In the genomic region with DNA sequence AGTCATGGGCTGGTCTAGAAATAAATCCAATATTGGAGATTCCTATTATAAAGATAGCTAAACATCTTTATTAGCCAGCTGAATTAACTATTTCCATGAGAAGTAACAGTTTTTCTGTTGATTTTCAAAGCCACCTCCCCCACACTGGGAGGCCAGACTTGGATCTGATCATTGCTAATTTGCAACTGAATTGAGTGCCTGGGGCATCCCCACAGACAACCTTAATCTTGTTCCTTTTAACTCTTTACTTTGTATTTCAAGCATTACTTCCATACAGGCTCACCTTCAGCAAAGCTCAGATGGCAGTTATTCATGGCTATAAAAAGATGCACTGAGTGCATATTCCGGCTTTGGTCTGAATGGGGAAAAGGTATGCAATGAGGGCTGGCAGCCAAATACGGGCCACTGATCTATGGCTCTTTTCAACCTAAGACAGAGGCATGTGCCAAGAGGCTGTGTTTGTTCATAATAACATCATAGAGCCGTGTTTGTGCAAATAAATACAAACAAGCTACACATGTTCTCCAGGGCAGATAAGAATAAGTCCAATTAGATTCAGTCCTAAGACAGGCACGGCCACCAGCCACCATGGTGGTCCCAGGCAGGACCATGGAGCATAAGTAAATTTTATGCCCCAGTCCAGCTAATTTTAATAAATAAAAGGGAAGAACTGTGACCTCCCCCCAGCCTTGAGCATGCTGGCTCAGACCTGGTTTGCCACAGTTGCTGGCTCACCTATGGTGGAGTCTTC, we compare ENCODE assay signal across 25 mouse cellular contexts.
A peak's percentile ranks its signal among the peaks of the same experiment; 100 is the strongest.
DNase-seq lines count a peak whose midpoint lies in the region; ATAC-seq and TF ChIP-seq lines count a peak whose summit lies in the region.
"Had no signal": no experiment of that assay in that cellular context is flagged by ENCODE, and none has a peak within 500 bp of the region (broad histone marks: within the 10 kb centered on the region; RNA-seq: fewer than 3 reads in every experiment).

No protein-coding gene starts in this region.

- H3K9me3 ChIP-seq in heart, embryonic 14.5 days (ENCODE audit: control insufficient read depth, low read length) = 0 out of 2 replicates have a peak, but pooled peaks cover 4% of the 10 kb centered on the region
- no peaks in the 10 kb centered on the region for H3K9me3 ChIP-seq in midbrain, embryonic 12.5 days
- H3K9me3 ChIP-seq in midbrain, embryonic 10.5 days (replicated peaks) = no peaks in the 10 kb centered on the region; the same call in 1 of the 2 replicates
- H3K9me3 ChIP-seq in ES-E14 (ENCODE audit: control insufficient read depth, insufficient read depth, low read depth, low read length) = no peaks in the 10 kb centered on the region
- no peaks in the 10 kb centered on the region for H3K9me3 ChIP-seq in midbrain, embryonic 16.5 days (replicated peaks; ENCODE audit: control insufficient read depth, low read length, poor library complexity, severe bottlenecking)
- H3K9me3 ChIP-seq: embryonic facial prominence, embryonic 13.5 days; hindbrain, embryonic 15.5 days; intestine, embryonic 15.5 days; limb, embryonic 15.5 days had no signal

- H3K4me3 ChIP-seq in heart, embryonic 14.5 days (ENCODE audit: control insufficient read depth in 1 of 2, insufficient read depth in 1 of 2, low read depth in 1 of 2, low read length in 2 of 2) = no peak overlapping the region
- no peak overlapping the region for H3K4me3 ChIP-seq in midbrain, embryonic 12.5 days
- H3K4me3 ChIP-seq in midbrain, embryonic 10.5 days = no peak overlapping the region
- no peak overlapping the region for H3K4me3 ChIP-seq in ES-E14 (ENCODE audit: insufficient read depth in 1 of 2, low read depth in 1 of 2, low read length in 2 of 2, poor library complexity in 1 of 2, severe bottlenecking in 1 of 2)
- H3K4me3 ChIP-seq in midbrain, embryonic 16.5 days (ENCODE audit: low read depth, low read length) = no peak overlapping the region
- H3K4me3 ChIP-seq: embryonic facial prominence, embryonic 13.5 days; erythroblast, embryonic 14.5 days; hindbrain, embryonic 15.5 days; intestine, embryonic 15.5 days; limb, embryonic 15.5 days had no signal

- no peaks in the 10 kb centered on the region for H3K36me3 ChIP-seq in heart, embryonic 14.5 days (ENCODE audit: control insufficient read depth, insufficient read depth, low read length)
- no peaks in the 10 kb centered on the region for H3K36me3 ChIP-seq in midbrain, embryonic 12.5 days
- no peaks in the 10 kb centered on the region for H3K36me3 ChIP-seq in midbrain, embryonic 10.5 days
- H3K36me3 ChIP-seq in ES-E14 (ENCODE audit: control insufficient read depth, insufficient read depth, low read length, poor library complexity, severe bottlenecking) = no peaks in the 10 kb centered on the region
- H3K36me3 ChIP-seq in midbrain, embryonic 16.5 days (ENCODE audit: control insufficient read depth, insufficient read depth, low read length) = no peaks in the 10 kb centered on the region
- H3K36me3 ChIP-seq: embryonic facial prominence, embryonic 13.5 days; hindbrain, embryonic 15.5 days; intestine, embryonic 15.5 days; limb, embryonic 15.5 days had no signal

- WGBS in heart, embryonic 14.5 days = 47% methylated on average over 4 of the region's 4 CpGs
- 53% methylated on average over 4 of the region's 4 CpGs for WGBS in midbrain, embryonic 12.5 days
- 79% methylated on average over 4 of the region's 4 CpGs for WGBS in midbrain, embryonic 10.5 days
- WGBS in midbrain, embryonic 16.5 days = 38% methylated on average over 4 of the region's 4 CpGs

- no peak for ATAC-seq in heart, embryonic 14.5 days (ENCODE audit: insufficient number of reproducible peaks, insufficient read depth, low FRiP score, low read depth)
- peak; percentile 49; the same call in 1 of the 2 replicates for ATAC-seq in midbrain, embryonic 12.5 days (ENCODE audit: low FRiP score, low read depth)
- ATAC-seq in midbrain, embryonic 16.5 days = 0 out of 2 replicates have a peak, but pooled peaks have one; percentile 25
- ATAC-seq: forebrain, embryonic 16.5 days; intestine, embryonic 15.5 days had no signal

- no peak overlapping the region for H3K9ac ChIP-seq in heart, embryonic 14.5 days (ENCODE audit: low read length)
- no peak overlapping the region for H3K9ac ChIP-seq in midbrain, embryonic 12.5 days (replicated peaks)
- no peak overlapping the region for H3K9ac ChIP-seq in ES-E14 (ENCODE audit: insufficient read depth, low read depth, low read length, poor library complexity, severe bottlenecking)
- no peak overlapping the region for H3K9ac ChIP-seq in midbrain, embryonic 16.5 days (ENCODE audit: low read depth, low read length)
- H3K9ac ChIP-seq: embryonic facial prominence, embryonic 13.5 days; hindbrain, embryonic 15.5 days; intestine, embryonic 15.5 days; limb, embryonic 15.5 days; liver, embryonic 14.5 days; lung, embryonic 14.5 days had no signal

- in situ Hi-C loops in ES-E14 (cut with MboI; ENCODE audit: low sequenced_read_pairs in 2 of 2, unreplicated experiment in 2 of 2) = no loop called here

- peaks cover 5 to 26% of the 10 kb centered on the region in 2 experiments; a peak in 3 of 4 replicates for H3K4me1 ChIP-seq in heart, embryonic 14.5 days (ENCODE audit: control insufficient read depth in 2 of 2, insufficient read depth in 2 of 2, low read length in 2 of 2)
- 0 out of 2 replicates have a peak, but pooled peaks cover 6% of the 10 kb centered on the region for H3K4me1 ChIP-seq in midbrain, embryonic 12.5 days
- H3K4me1 ChIP-seq in midbrain, embryonic 10.5 days = peaks cover 24% of the 10 kb centered on the region
- peaks cover 3 to 12% of the 10 kb centered on the region in 2 experiments; a peak in 3 of 4 replicates for H3K4me1 ChIP-seq in ES-E14 (ENCODE audit: control insufficient read depth in 2 of 2, insufficient read depth in 2 of 2, low read length in 2 of 2, poor library complexity in 1 of 2)
- no peaks in the 10 kb centered on the region for H3K4me1 ChIP-seq in midbrain, embryonic 16.5 days (ENCODE audit: control insufficient read depth, insufficient read depth, low read length)

- H3K27me3 ChIP-seq in heart, embryonic 14.5 days (ENCODE audit: control insufficient read depth, insufficient read depth, low read length) = no peaks in the 10 kb centered on the region
- H3K27me3 ChIP-seq in midbrain, embryonic 12.5 days = no peaks in the 10 kb centered on the region
- H3K27me3 ChIP-seq in midbrain, embryonic 10.5 days (ENCODE audit: low read depth, poor library complexity, severe bottlenecking) = no peaks in the 10 kb centered on the region
- no peaks in the 10 kb centered on the region for H3K27me3 ChIP-seq in midbrain, embryonic 16.5 days (ENCODE audit: control insufficient read depth, insufficient read depth, low read depth, low read length)
- H3K27me3 ChIP-seq: CH12.LX; embryonic facial prominence, embryonic 13.5 days; hindbrain, embryonic 15.5 days; intestine, embryonic 15.5 days; limb, embryonic 15.5 days had no signal

- H3K4me2 ChIP-seq in heart, embryonic 14.5 days (ENCODE audit: low read length) = no peak overlapping the region
- H3K4me2 ChIP-seq in midbrain, embryonic 12.5 days (replicated peaks) = no peak overlapping the region
- H3K4me2 ChIP-seq in midbrain, embryonic 16.5 days (ENCODE audit: low read length) = no peak overlapping the region
- H3K4me2 ChIP-seq: embryonic facial prominence, embryonic 13.5 days; hindbrain, embryonic 15.5 days; intestine, embryonic 15.5 days; limb, embryonic 15.5 days; lung, embryonic 14.5 days had no signal

- H3K27ac ChIP-seq in heart, embryonic 14.5 days (replicated peaks in 1 of 2; ENCODE audit: control insufficient read depth in 1 of 2, insufficient read depth in 1 of 2, low read depth in 2 of 2, low read length in 2 of 2) = peak overlapping the region; percentile 44; a peak in 2 of 4 replicates
- no peak overlapping the region for H3K27ac ChIP-seq in midbrain, embryonic 12.5 days (replicated peaks)
- no peak overlapping the region for H3K27ac ChIP-seq in midbrain, embryonic 10.5 days (replicated peaks)
- H3K27ac ChIP-seq in ES-E14 (ENCODE audit: insufficient read depth, low read depth, low read length, poor library complexity, severe bottlenecking) = peak overlapping the region; percentile 53; the same call in 1 of the 2 replicates
- H3K27ac ChIP-seq in midbrain, embryonic 16.5 days (ENCODE audit: low read length) = no peak overlapping the region
- H3K27ac ChIP-seq: embryonic facial prominence, embryonic 13.5 days; hindbrain, embryonic 15.5 days; intestine, embryonic 15.5 days; limb, embryonic 15.5 days; liver, embryonic 14.5 days had no signal

- DNase-seq in heart, adult 11 months = no peak
- DNase-seq in midbrain, embryonic 10.5 days (ENCODE audit: low spot score) = no peak
- DNase-seq in ES-E14 (ENCODE audit: low read depth, low spot score) = peak; percentile 59
- no peak for DNase-seq in adrenal gland, adult (ENCODE audit: inconsistent age in 2 of 2, low spot score in 1 of 2)
- DNase-seq: adrenal gland, postnatal 14 days; cerebellum, adult 8-10 months; cerebellum, postnatal 36 days; embryo, embryonic 11 days; gastrocnemius, postnatal 14 days; heart, postnatal 36 days; kidney, adult 9 months; kidney, postnatal 14 days; left cerebral cortex, postnatal 4 days; lung, embryonic 14.5 days had no signal

TF ChIP-seq in ES-E14, 5 proteins besides CTCF, POLR2A, EP300 and RAD21:
- TF ChIP-seq HCFC1 (IDR thresholded peaks at IDR 0.05; ENCODE audit: borderline replicate concordance, insufficient read depth, low read length) = no peak
- TF ChIP-seq MAFK (IDR thresholded peaks at IDR 0.05; ENCODE audit: insufficient read depth, low read depth, low read length) = no peak
- no peak for TF ChIP-seq CHD2 (IDR thresholded peaks at IDR 0.05; ENCODE audit: low read depth, low read length)
- TF ChIP-seq ZNF384 (IDR thresholded peaks at IDR 0.05; ENCODE audit: low read depth, low read length) = no peak
- TF ChIP-seq ZC3H11A (IDR thresholded peaks at IDR 0.05; ENCODE audit: borderline replicate concordance, low read depth, low read length) = no peak

Comparison
In these comparisons a context has a peak if more than half of its experiments do, and no peak if none do; other contexts are left out.
1. H3K27ac ChIP-seq: peak in heart, embryonic 14.5 days (2 of 2) and ES-E14 (single experiment); none in midbrain, embryonic 12.5 days (single experiment), midbrain, embryonic 10.5 days (single experiment) and midbrain, embryonic 16.5 days (single experiment).